Mouse (Mus musculus) hindbrain, embryonic 10.5 days (tissue): ENCODE data around the gene Akt3. TPM values are rescaled to one million over a fixed set of nuclear protein-coding genes. Genes with fewer than 3 reads are reported as not detected.
A peak's percentile ranks its signal among the peaks of the same experiment; 100 is the strongest.

Experiments used
- DNase-seq: peaks from one replicate; pipeline ENCODE4 v3.0.0-alpha.2; 2017; ENCODE audit warnings: low spot score
- H3K27ac ChIP-seq: fragments of 300-500 bp; sonication (generic); 2 replicates; pipeline ENCODE4 v1.5.1; 2016; ENCODE audit warnings: mild to moderate bottlenecking, moderate library complexity
- H3K27me3 ChIP-seq: fragments of 300-500 bp; sonication (generic); 2 replicates; pipeline ENCODE4 v1.6.1; 2016; ENCODE audit warnings: mild to moderate bottlenecking; ENCODE audit not compliant: poor library complexity, insufficient read depth, severe bottlenecking
- H3K36me3 ChIP-seq: fragments of 300-500 bp; sonication (generic); 2 replicates; pipeline ENCODE4 v1.6.1; 2016; ENCODE audit warnings: mild to moderate bottlenecking, moderate library complexity
- H3K4me1 ChIP-seq: fragments of 300-500 bp; sonication (generic); replicated peaks from 2 replicates; pipeline ENCODE4 v1.6.1; 2016; ENCODE audit warnings: mild to moderate bottlenecking
- H3K4me3 ChIP-seq: fragments of 300-500 bp; sonication (generic); 2 replicates; pipeline ENCODE4 v1.5.1; 2016; ENCODE audit warnings: mild to moderate bottlenecking, moderate library complexity
- H3K9me3 ChIP-seq: fragments of 300-500 bp; sonication (generic); 2 replicates; pipeline ENCODE4 v1.6.1; 2016; ENCODE audit warnings: mild to moderate bottlenecking, moderate library complexity
- WGBS: fragments of 180-500 bp; shearing (Covaris S2); methylation state at CpG from one replicate; pipeline ENCODE4 v1.1.7; 2016; 5-methylcytosine and 5-hydroxymethylcytosine counted together
- polyA plus RNA-seq: library from polyadenylated mRNA; unstranded; fragments of >200 nt; fragmentation: Nextera tagmentation; extraction: Ambion mirVana; gene quantifications from 2 replicates; pipeline ENCODE4 v1.2.1, GENCODE M21; 2016

Gene Akt3
- polyA plus RNA-seq, 1 experiment from 2014 or later = 19.3 TPM

DNA sequence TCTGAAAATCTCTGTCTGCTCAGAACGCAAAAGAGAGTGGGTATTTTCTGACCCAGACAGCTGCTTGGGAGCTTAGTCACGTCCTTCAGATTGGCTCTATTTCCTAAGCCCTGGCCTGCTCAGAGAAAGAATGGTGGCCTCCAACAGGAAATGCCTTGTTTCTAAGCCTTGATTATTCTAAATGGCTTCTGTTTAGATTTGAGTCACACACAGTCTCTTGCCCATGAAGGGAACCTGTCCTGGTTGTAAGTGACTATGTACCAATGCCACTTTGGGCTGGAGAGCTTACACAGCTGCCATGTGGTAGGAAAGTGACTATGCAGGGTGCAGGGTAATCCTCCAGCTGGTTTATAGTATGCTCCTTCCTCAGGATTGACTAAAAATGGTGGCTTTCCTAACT is 243.7 kb downstream of the Akt3 start:
- Histone ChIP-seq H3K9me3 (no peaks in the 10 kb centered on the region), H3K36me3 (peaks cover 4% of the 10 kb centered on the region; the same call in 1 of the 2 replicates), H3K27ac (peak overlapping the region; percentile 54), H3K27me3 (0 out of 2 replicates have a peak, but pooled peaks cover 5% of the 10 kb centered on the region), H3K4me1 (peaks cover 97% of the 10 kb centered on the region), H3K4me3 (no peak overlapping the region)
- WGBS = 76% methylated on average over 2 of the region's 2 CpGs
- DNase-seq = peak; percentile 7

GRCm38 (mm10) chr1:177013776-177014175 is 244.2 kb downstream of the Akt3 start:
- Histone ChIP-seq H3K27ac (no peak overlapping the region), H3K27me3 (0 out of 2 replicates have a peak, but pooled peaks cover 5% of the 10 kb centered on the region), H3K9me3 (no peaks in the 10 kb centered on the region), H3K36me3 (0 out of 2 replicates have a peak, but pooled peaks cover 4% of the 10 kb centered on the region), H3K4me1 (peaks cover 97% of the 10 kb centered on the region), H3K4me3 (no peak overlapping the region)
- peak; percentile 2 for DNase-seq
- WGBS = 88% methylated on average over 3 of the region's 3 CpGs

GRCm38 (mm10) chr1:177013313-177013712 is 244.7 kb downstream of the Akt3 start:
- WGBS = 86% methylated on average over 1 of the region's 1 CpGs
- no peaks in the 10 kb centered on the region for H3K9me3 ChIP-seq
- H3K36me3 ChIP-seq = 0 out of 2 replicates have a peak, but pooled peaks cover 4% of the 10 kb centered on the region
- peak; percentile 1 for DNase-seq
- H3K27ac ChIP-seq = 0 out of 2 replicates have a peak overlapping the region, but pooled peaks have one; percentile 45
- no peak overlapping the region for H3K4me3 ChIP-seq
- peaks cover 96% of the 10 kb centered on the region for H3K4me1 ChIP-seq
- 0 out of 2 replicates have a peak, but pooled peaks cover 5% of the 10 kb centered on the region for H3K27me3 ChIP-seq

DNA sequence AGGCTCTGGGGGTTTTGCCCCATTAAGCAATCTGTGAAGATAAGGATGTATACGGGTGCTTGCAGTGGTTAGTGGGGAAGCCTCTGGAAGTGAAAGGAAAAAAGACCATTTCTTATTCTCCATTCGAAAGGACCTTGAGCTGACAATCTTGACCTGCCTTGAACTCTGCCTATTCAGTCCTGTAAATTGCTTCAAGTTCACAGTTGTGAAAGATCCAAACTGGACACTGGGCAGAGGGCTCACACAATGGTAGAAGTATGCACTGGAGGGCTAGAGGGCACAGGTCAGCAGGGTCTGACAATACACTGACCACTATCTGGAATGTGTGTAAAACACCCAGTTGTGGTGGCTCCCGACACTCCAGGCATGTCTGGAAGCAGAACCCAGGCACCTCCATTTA is 245.2 kb downstream of the Akt3 start:
- 0 out of 2 replicates have a peak, but pooled peaks cover 5% of the 10 kb centered on the region for H3K27me3 ChIP-seq
- H3K36me3 ChIP-seq = 0 out of 2 replicates have a peak, but pooled peaks cover 4% of the 10 kb centered on the region
- peak; percentile 38 for DNase-seq
- H3K9me3 ChIP-seq = no peaks in the 10 kb centered on the region
- peaks cover 90% of the 10 kb centered on the region for H3K4me1 ChIP-seq
- H3K27ac ChIP-seq = 0 out of 2 replicates have a peak overlapping the region, but pooled peaks have one; percentile 45
- WGBS = 44% methylated on average over 3 of the region's 3 CpGs
- H3K4me3 ChIP-seq = no peak overlapping the region

DNA sequence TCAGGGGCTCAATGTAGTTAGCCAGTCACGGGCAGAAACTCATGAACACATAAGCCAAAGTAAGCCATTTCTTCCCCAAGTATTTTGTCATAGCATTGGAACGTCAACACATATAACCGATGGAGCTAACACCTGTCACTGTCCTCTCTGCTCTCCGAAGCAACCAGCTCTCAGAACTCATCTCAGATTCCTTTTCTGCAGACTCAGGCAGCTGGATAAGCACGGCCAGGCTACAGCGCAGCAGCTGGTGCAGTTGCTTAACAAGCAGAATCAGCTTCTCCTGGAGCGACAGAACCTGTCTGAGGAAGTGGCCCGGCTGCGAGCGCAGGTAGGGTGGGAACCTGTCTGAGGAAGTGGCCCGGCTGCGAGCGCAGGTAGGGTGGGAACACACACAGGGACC is 246.3 kb downstream of the Akt3 start:
- 86% methylated on average over 13 of the region's 13 CpGs for WGBS
- Histone ChIP-seq H3K27ac (peak overlapping the region; percentile 85), H3K27me3 (0 out of 2 replicates have a peak, but pooled peaks cover 5% of the 10 kb centered on the region), H3K36me3 (no peaks in the 10 kb centered on the region), H3K4me3 (no peak overlapping the region), H3K9me3 (no peaks in the 10 kb centered on the region), H3K4me1 (peaks cover 81% of the 10 kb centered on the region)
- no peak for DNase-seq

GRCm38 (mm10) chr1:177010607-177011302 is 247.2 kb downstream of the Akt3 start:
- peak overlapping the region; percentile 85 for H3K27ac ChIP-seq
- H3K4me1 ChIP-seq = peaks cover 71% of the 10 kb centered on the region
- H3K36me3 ChIP-seq = no peaks in the 10 kb centered on the region
- 53% methylated on average over 6 of the region's 6 CpGs for WGBS
- DNase-seq = peak; percentile 40
- H3K9me3 ChIP-seq = no peaks in the 10 kb centered on the region
- no peak overlapping the region for H3K4me3 ChIP-seq
- H3K27me3 ChIP-seq = 0 out of 2 replicates have a peak, but pooled peaks cover 5% of the 10 kb centered on the region

GRCm38 (mm10) chr1:177010041-177010440 is 248.0 kb downstream of the Akt3 start:
- H3K4me3 ChIP-seq = no peak overlapping the region
- DNase-seq = no peak
- H3K9me3 ChIP-seq = no peaks in the 10 kb centered on the region
- peak overlapping the region; percentile 85 for H3K27ac ChIP-seq
- 0 out of 2 replicates have a peak, but pooled peaks cover 5% of the 10 kb centered on the region for H3K27me3 ChIP-seq
- peaks cover 68% of the 10 kb centered on the region for H3K4me1 ChIP-seq
- WGBS = 38% methylated on average over 3 of the region's 3 CpGs
- H3K36me3 ChIP-seq = 0 out of 2 replicates have a peak, but pooled peaks cover 5% of the 10 kb centered on the region

- DNase-seq = no peak
- Histone ChIP-seq H3K9me3 (no peaks in the 10 kb centered on the region), H3K4me1 (peaks cover 68% of the 10 kb centered on the region), H3K36me3 (0 out of 2 replicates have a peak, but pooled peaks cover 8% of the 10 kb centered on the region), H3K27ac (peak overlapping the region; percentile 37), H3K27me3 (0 out of 2 replicates have a peak, but pooled peaks cover 5% of the 10 kb centered on the region), H3K4me3 (no peak overlapping the region)
- 59% methylated on average over 1 of the region's 1 CpGs for WGBS
Measured at GRCm38 (mm10) chr1:177008777-177009176, 249.2 kb downstream of the Akt3 start.

GRCm38 (mm10) chr1:177007405-177007804 is 250.6 kb downstream of the Akt3 start:
- Histone ChIP-seq H3K4me3 (no peak overlapping the region), H3K36me3 (0 out of 2 replicates have a peak, but pooled peaks cover 8% of the 10 kb centered on the region), H3K27me3 (0 out of 2 replicates have a peak, but pooled peaks cover 5% of the 10 kb centered on the region), H3K27ac (peak overlapping the region; percentile 40; the same call in 1 of the 2 replicates), H3K4me1 (peaks cover 65% of the 10 kb centered on the region), H3K9me3 (no peaks in the 10 kb centered on the region)
- WGBS = 90% methylated on average over 3 of the region's 3 CpGs
- DNase-seq = no peak

GRCm38 (mm10) chr1:177004041-177004741 is 253.8 kb downstream of the Akt3 start:
- WGBS = 66% methylated on average over 4 of the region's 4 CpGs
- peak overlapping the region; percentile 53 for H3K27ac ChIP-seq

DNA sequence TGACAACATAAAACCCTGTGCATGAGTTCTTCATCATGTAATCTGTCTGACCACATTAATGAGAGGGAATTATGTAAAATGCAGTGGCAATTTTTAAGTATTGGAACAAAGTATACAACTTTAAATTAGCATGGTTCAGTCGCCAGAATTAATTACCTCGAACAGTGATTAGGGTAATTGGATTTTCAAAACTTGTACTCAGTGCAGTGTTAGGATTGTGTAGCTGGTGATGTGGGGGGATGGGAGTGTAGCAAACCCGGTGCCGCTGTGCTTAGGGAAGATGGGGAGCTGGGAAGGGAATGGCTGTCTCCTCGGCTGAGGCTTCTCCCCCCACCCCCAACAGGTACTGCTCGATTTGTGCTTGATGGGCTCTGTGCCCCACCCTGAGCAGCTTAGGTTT is 255.1 kb downstream of the Akt3 start:
- H3K4me1 ChIP-seq = peaks cover 58% of the 10 kb centered on the region
- DNase-seq = no peak
- no peak overlapping the region for H3K4me3 ChIP-seq
- peak overlapping the region; percentile 69 for H3K27ac ChIP-seq
- H3K36me3 ChIP-seq = 0 out of 2 replicates have a peak, but pooled peaks cover 8% of the 10 kb centered on the region
- no peaks in the 10 kb centered on the region for H3K27me3 ChIP-seq
- H3K9me3 ChIP-seq = no peaks in the 10 kb centered on the region
- 68% methylated on average over 6 of the region's 6 CpGs for WGBS

More at GRCm38 (mm10) chr1:177004041-177004741, 253.8 kb downstream of the Akt3 start:
- Histone ChIP-seq H3K36me3 (0 out of 2 replicates have a peak, but pooled peaks cover 8% of the 10 kb centered on the region), H3K4me3 (no peak overlapping the region), H3K27me3 (no peaks in the 10 kb centered on the region), H3K9me3 (no peaks in the 10 kb centered on the region), H3K4me1 (peaks cover 55% of the 10 kb centered on the region)
- no peak for DNase-seq

DNA sequence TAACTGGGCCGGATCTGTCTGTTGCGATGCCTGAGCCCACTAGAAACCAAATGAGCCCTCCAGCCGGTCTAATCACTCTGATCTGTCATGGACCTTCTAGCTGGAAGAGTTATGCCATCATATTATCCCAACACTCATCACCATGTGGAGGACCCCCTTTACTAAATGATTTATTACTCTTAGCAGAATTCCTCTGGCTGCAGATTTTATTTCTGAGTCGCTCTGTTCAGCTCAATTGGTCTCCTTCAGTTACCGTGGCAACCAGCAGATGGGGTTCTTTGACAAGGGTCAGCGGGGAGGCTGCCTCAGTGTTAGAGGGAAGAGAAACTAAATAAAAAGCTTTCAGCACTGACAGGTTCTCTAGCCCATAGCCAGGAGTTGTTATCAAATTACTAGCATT is 259.0 kb downstream of the Akt3 start:
- no peaks in the 10 kb centered on the region for H3K9me3 ChIP-seq
- peak overlapping the region; percentile 11; the same call in 1 of the 2 replicates for H3K4me3 ChIP-seq
- no peaks in the 10 kb centered on the region for H3K27me3 ChIP-seq
- no peaks in the 10 kb centered on the region for H3K36me3 ChIP-seq
- DNase-seq = peak; percentile 72
- peaks cover 85% of the 10 kb centered on the region for H3K4me1 ChIP-seq
- H3K27ac ChIP-seq = peak overlapping the region; percentile 96
- WGBS = 28% methylated on average over 6 of the region's 6 CpGs
